Comparison of ENCODE assay signal across 10 mouse cellular contexts in genomic region chr9:67869691-67870450, GRCm38 (mm10). TPM values are rescaled to one million over a fixed set of nuclear protein-coding genes. Genes with fewer than 3 reads are reported as not detected.
A peak's percentile ranks its signal among the peaks of the same experiment; 100 is the strongest.
DNase-seq lines count a peak whose midpoint lies in the region; ATAC-seq lines count a peak whose summit lies in the region.
"Had no signal": no experiment of that assay in that cellular context is flagged by ENCODE, and none has a peak within 500 bp of the region (broad histone marks: within the 10 kb centered on the region; RNA-seq: fewer than 3 reads in every experiment).

No protein-coding gene starts in this region.

- ATAC-seq in common myeloid progenitor, adult 5-6 weeks (replicated peaks; ENCODE audit: low read depth, poor library complexity, severe bottlenecking): peak; percentile 52; the same call in 1 of the 2 replicates

- peak; percentile 39 for DNase-seq in adrenal gland, adult 8-10 months
- no peak for DNase-seq in adrenal gland, postnatal 4 days (ENCODE audit: low spot score in 2 of 2)
- DNase-seq in 3134 (ENCODE audit: extremely low read depth, insufficient read length, low spot score) (peak; percentile 39), liver (peak; percentile 73)
- no peak for DNase-seq in kidney, adult 18-20 months
- DNase-seq in thymus, postnatal 25 days: no peak
- no peak for DNase-seq in spleen, adult 12 weeks (ENCODE audit: low spot score)
- DNase-seq: lung, postnatal 10 days had no signal

RNA-seq across cellular contexts. Expression of gene Vps13c, which starts 29.7 kb away (rescaled TPM):
- total RNA-seq in adrenal gland, adult 8-10 months (2022): 10 to 100 TPM; 57.4 to 61.2 (median 59.2) TPM
- total RNA-seq in adrenal gland, postnatal 4 days (2021): 10 to 100 TPM; 32.3 to 32.5 TPM
- total RNA-seq in common myeloid progenitor, adult 5-6 weeks (2017): 40.2 and 42.2 TPM in 2 replicates

RNA-seq across cellular contexts. Expression of gene C2cd4a, which starts 37.7 kb away (rescaled TPM):
- total RNA-seq in adrenal gland, adult 8-10 months (2022): under 1 TPM in 1 of 4 experiments, not detected in 3; 0.80 TPM
- under 1 TPM; 0.36 to 0.79 TPM for total RNA-seq in adrenal gland, postnatal 4 days (2021)
- not detected in 2 replicates for total RNA-seq in common myeloid progenitor, adult 5-6 weeks (2017)
- total RNA-seq: heart, postnatal 36 days had no signal

Comparison
In these comparisons a context has a peak if more than half of its experiments do, and no peak if none do; other contexts are left out.
1. DNase-seq: peak in adrenal gland, adult 8-10 months (single experiment), 3134 (single experiment) and liver (single experiment); none in adrenal gland, postnatal 4 days (0 of 2), kidney, adult 18-20 months (single experiment), thymus, postnatal 25 days (single experiment) and spleen, adult 12 weeks (single experiment).